Mouse (Mus musculus) layer of hippocampus, adult 9-10 months (tissue): ENCODE measurements around the gene Hck.

Experiments used
- DNase-seq: peaks from one replicate; pipeline ENCODE4 v3.0.0; 2022; ENCODE audit warnings: low spot score

Gene Hck

GRCm38 (mm10) chr2:153090551-153091165 is 17.6 kb upstream of the Hck start:
- DNase-seq: no peak

- no peak for DNase-seq
Observed at GRCm38 (mm10) chr2:153107046-153107766, 1.1 kb upstream of the Hck start.

- no peak for DNase-seq
Observed at GRCm38 (mm10) chr2:153107802-153108201, 466 bp upstream of the Hck start.

- DNase-seq: no peak
Observed at GRCm38 (mm10) chr2:153109596-153109995, 1.3 kb downstream of the Hck start.

GRCm38 (mm10) chr2:153111298-153111697 is 3.0 kb downstream of the Hck start:
- no peak for DNase-seq

- no peak for DNase-seq
Observed at GRCm38 (mm10) chr2:153115679-153116081, 7.4 kb downstream of the Hck start.

GRCm38 (mm10) chr2:153117051-153117486 is 8.8 kb downstream of the Hck start:
- no peak for DNase-seq

- no peak for DNase-seq
Observed at GRCm38 (mm10) chr2:153119488-153119887, 11.2 kb downstream of the Hck start.

GRCm38 (mm10) chr2:153120126-153120525 is 11.9 kb downstream of the Hck start:
- no peak for DNase-seq

GRCm38 (mm10) chr2:153121821-153122615 is 13.8 kb downstream of the Hck start:
- no peak for DNase-seq

GRCm38 (mm10) chr2:153122701-153123100 is 14.4 kb downstream of the Hck start:
- DNase-seq: no peak

- no peak for DNase-seq
Observed at GRCm38 (mm10) chr2:153125875-153126274, 17.6 kb downstream of the Hck start.

GRCm38 (mm10) chr2:153131019-153131418 is 22.8 kb downstream of the Hck start:
- no peak for DNase-seq

GRCm38 (mm10) chr2:153134237-153134636 is 26.0 kb downstream of the Hck start:
- no peak for DNase-seq

GRCm38 (mm10) chr2:153136211-153136610 is 27.9 kb downstream of the Hck start:
- DNase-seq: no peak

- DNase-seq: no peak
Observed at GRCm38 (mm10) chr2:153139158-153139557, 30.9 kb downstream of the Hck start.

- no peak for DNase-seq
Observed at GRCm38 (mm10) chr2:153139996-153140613, 31.8 kb downstream of the Hck start.

- DNase-seq: peak; percentile 57
Observed at GRCm38 (mm10) chr2:153142620-153143199, 34.4 kb downstream of the Hck start.

GRCm38 (mm10) chr2:153145346-153145745 is 37.1 kb downstream of the Hck start:
- DNase-seq: no peak

GRCm38 (mm10) chr2:153147236-153147635 is 39.0 kb downstream of the Hck start:
- no peak for DNase-seq

- peak; percentile 66 for DNase-seq
Observed at GRCm38 (mm10) chr2:153147715-153148114, 39.4 kb downstream of the Hck start.

- DNase-seq: no peak
Observed at GRCm38 (mm10) chr2:153149742-153150141, 41.5 kb downstream of the Hck start.
